Mouse (Mus musculus): ENCODE measurements around the gene Traf3.

Traf3 gene

GRCm38 (mm10) chr12:111203945-111204344 lies 37.8 kb downstream of the Traf3 start:
- DNase-seq, result no peak

DNA sequence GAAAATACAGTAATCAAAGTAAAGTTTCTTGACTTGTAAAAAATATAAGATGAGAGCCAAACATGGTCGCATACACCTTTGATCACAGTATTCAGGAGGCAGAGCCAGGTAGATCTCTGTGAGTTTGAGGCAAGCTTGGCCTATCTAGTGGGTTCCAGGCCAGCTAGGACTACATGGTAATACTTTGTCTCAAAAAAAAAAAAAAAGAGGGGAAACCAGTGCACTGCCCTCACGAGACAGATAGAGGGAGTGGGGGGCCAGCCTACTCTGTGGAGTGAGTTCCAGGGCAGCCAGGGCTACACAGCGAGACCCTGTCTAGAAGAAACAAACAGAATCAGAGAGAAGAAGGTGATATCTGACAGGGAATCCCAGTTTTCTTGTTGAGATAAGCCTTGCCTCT lies 41.5 kb downstream of the Traf3 start:
- no peak for DNase-seq

DNA sequence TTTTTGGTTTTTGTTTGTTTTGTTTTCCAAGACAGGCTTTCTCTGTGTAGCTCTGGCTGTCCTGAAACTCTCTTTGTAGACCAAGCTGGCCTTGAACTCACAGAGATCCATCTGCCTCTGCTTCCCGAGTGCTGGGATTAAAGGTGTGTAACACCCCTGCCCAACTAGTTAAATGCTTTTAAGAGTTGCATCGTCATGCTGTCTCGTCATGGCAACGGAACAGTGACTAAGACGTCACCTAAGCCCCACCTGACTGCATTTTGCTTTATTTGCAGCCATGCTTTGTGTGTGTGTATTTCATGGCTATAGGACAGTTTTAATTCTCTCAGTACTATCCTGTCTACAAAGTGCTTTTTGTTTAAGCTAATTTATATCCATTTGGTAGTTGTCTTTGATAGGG lies 45.6 kb downstream of the Traf3 start:
- DNase-seq, result no peak

- DNase-seq, result no peak
These were observed 52.7 kb downstream of the Traf3 start for GRCm38 (mm10) chr12:111218867-111219266.

GRCm38 (mm10) chr12:111225197-111225780 lies 59.1 kb downstream of the Traf3 start:
- DNase-seq, result no peak

DNA sequence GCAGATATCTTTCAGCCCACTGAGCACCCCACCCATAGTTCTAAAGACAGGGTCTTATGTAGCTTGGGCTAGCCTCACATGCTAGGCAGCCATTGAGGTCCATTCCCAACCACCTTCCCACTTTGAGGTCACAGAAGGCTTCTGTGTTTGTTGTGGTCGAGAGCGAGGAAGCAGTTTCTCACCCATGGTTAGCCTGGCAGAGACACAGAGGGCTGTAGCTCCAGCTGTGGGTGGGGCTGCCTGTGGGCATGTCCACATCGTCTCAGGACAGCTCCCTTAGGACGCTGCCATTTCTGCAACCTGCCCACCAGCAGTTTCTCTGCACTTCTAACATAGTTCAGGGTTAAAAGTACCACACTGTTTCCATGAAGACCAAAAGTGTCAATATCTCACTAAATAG lies 61.2 kb downstream of the Traf3 start:
- no peak for DNase-seq

GRCm38 (mm10) chr12:111228488-111228887 lies 62.3 kb downstream of the Traf3 start:
- no peak for DNase-seq

- DNase-seq, result no peak
These were observed 64.6 kb downstream of the Traf3 start for GRCm38 (mm10) chr12:111230793-111231192.

- DNase-seq, result no peak
These were observed 67.6 kb downstream of the Traf3 start for GRCm38 (mm10) chr12:111233798-111234197.

- no peak for DNase-seq
These were observed 68.2 kb downstream of the Traf3 start for GRCm38 (mm10) chr12:111234383-111234782.

DNA sequence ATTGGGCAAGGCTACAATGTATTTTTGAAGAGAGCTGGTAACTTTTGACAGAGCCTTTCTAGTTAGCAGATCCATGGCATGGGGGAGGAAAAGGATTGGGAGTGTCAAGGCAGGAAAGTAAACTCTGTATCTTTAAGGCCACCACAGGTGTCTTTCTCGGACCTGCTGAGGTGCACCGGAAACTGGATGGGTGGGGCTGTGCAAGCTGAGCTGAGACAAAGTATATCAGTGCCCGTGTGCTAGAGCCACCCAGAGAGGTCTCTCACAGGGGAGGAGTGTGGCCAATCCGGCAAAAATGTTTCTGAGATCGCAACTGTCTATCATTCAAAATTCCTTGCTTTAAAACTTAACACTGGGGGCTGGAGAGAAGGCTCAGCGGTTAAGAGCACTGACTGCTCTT lies 69.5 kb downstream of the Traf3 start:
- DNase-seq, result no peak

GRCm38 (mm10) chr12:111237611-111238188 lies 71.5 kb downstream of the Traf3 start:
- no peak for DNase-seq

DNA sequence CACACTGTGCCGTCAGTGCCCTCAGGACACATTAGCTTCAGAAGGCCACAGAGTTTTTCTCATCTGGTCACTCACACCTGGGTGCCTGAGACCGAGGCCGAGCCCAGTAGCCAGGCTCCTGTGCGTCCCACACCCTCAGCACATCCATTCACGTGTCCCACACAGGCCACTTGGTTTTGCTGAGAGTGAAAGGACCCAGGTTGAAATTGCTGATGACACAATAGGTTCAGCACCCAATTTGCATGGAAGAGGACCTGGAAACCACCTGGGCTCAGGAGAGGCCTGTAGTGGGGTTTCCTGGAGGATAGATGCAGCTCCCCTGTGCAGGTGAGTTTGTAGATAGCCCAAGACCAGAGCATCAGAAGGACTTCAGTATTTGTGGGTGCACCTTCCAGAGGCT lies 72.2 kb downstream of the Traf3 start:
- DNase-seq, result no peak

DNA sequence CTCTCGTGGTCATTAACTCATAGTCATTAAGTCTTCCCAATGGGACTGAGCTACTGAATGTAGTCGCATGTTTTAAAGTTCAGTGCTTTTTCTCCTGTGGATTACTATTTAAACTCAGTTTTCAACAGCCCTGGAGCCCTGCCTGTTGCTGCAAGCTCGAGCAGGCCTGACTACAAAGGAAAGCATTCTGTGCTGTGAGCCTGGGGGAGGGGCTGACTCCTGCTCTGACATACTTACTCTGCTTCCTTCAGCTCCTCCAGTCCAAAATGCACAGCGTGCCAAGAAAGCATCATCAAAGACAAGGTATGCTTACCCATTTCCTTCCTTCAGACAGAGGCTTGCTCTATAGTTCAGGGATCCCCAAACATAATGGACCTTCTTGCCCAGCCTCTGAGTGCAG lies 72.6 kb downstream of the Traf3 start:
- DNase-seq, result peak; percentile 79

GRCm38 (mm10) chr12:111239930-111240329 lies 73.8 kb downstream of the Traf3 start:
- peak; percentile 26 for DNase-seq

GRCm38 (mm10) chr12:111241916-111242315 lies 75.7 kb downstream of the Traf3 start:
- DNase-seq, result no peak

DNA sequence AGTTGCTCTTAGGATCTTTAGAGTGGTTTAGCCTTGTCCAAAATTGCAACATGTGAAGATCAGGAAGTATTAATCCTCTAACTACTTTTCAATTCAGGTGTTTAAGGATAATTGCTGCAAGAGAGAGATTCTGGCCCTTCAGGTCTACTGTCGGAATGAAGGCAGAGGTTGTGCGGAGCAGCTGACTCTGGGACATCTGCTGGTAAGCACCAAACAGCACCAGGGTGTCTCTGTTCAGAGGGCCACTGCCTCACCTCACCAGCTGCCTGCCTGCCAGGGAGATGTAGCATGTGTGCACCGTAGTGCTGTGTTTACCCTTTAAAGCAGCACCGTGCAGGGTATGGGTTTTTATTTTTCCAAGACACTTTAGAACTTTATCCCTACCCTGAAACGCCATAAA lies 76.2 kb downstream of the Traf3 start:
- no peak for DNase-seq

GRCm38 (mm10) chr12:111243733-111244132 lies 77.6 kb downstream of the Traf3 start:
- no peak for DNase-seq

GRCm38 (mm10) chr12:111245070-111245469 lies 78.9 kb downstream of the Traf3 start:
- DNase-seq, result no peak

GRCm38 (mm10) chr12:111246808-111247464 lies 80.8 kb downstream of the Traf3 start:
- DNase-seq, result no peak

GRCm38 (mm10) chr12:111249095-111249494 lies 82.9 kb downstream of the Traf3 start:
- DNase-seq, result peak; percentile 25

- DNase-seq, result no peak
These were observed 83.9 kb downstream of the Traf3 start for GRCm38 (mm10) chr12:111250116-111250515.

- DNase-seq, result no peak
These were observed 85.1 kb downstream of the Traf3 start for GRCm38 (mm10) chr12:111251227-111251626.

GRCm38 (mm10) chr12:111263650-111264049 lies 97.5 kb downstream of the Traf3 start:
- no peak for DNase-seq

DNA sequence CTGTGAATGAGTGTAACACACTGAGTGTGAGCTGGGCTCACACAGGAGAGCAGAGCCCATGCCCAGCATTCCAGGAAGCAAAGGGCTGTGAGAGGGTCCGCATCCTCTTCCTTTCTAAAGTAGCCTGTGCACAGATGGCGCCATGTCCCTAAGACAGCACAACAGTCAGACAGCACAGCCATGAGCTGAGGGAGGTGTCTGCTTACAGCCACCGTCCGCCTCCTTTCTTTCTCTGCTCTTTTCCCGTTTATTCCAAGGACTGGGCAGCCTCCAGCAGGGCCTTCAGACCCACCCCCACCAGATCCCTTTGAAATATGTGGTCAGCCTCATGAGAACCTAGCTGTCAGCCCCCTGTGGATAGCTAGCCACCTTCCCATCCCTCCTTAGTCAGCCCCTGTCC lies 99.0 kb downstream of the Traf3 start:
- no peak for DNase-seq
